Comparison of ENCODE assay signal across 25 mouse cellular contexts in genomic region chr4:101137975-101138374, GRCm38 (mm10).
"Had no signal": no experiment of that assay in that cellular context is flagged by ENCODE, and none has a peak within 500 bp of the region (broad histone marks: within the 10 kb centered on the region; RNA-seq: fewer than 3 reads in every experiment).

No protein-coding gene starts in this region.

- H3K4me2 ChIP-seq: heart, embryonic 11.5 days; heart, embryonic 13.5 days; heart, embryonic 15.5 days; hindbrain, embryonic 13.5 days; hindbrain, embryonic 15.5 days; kidney, embryonic 15.5 days; limb, embryonic 13.5 days; limb, embryonic 15.5 days; liver, embryonic 12.5 days had no signal

- H3K36me3 ChIP-seq: heart, embryonic 15.5 days; hindbrain, embryonic 13.5 days; hindbrain, embryonic 15.5 days; liver, embryonic 12.5 days had no signal

- H3K27ac ChIP-seq: heart, adult 2 months; heart, embryonic 13.5 days; heart, embryonic 15.5 days; hindbrain, embryonic 13.5 days; hindbrain, embryonic 15.5 days; hindbrain, postnatal 0 days; kidney, embryonic 15.5 days; kidney, postnatal 0 days; limb, embryonic 13.5 days; limb, embryonic 15.5 days; liver, embryonic 12.5 days had no signal

- H3K4me1 ChIP-seq: heart, embryonic 13.5 days; heart, embryonic 15.5 days; hindbrain, embryonic 13.5 days; hindbrain, embryonic 15.5 days; kidney, embryonic 15.5 days; liver, embryonic 12.5 days had no signal

- H3K27me3 ChIP-seq: heart, embryonic 13.5 days; heart, embryonic 15.5 days; hindbrain, embryonic 13.5 days; hindbrain, embryonic 15.5 days; kidney, embryonic 15.5 days; limb, embryonic 13.5 days; limb, embryonic 15.5 days; liver, embryonic 12.5 days had no signal

- ATAC-seq: hindbrain, postnatal 0 days; intestine, embryonic 16.5 days; liver, embryonic 12.5 days had no signal

- H3K9ac ChIP-seq: heart, embryonic 13.5 days; heart, embryonic 15.5 days; hindbrain, embryonic 13.5 days; hindbrain, embryonic 15.5 days; kidney, embryonic 15.5 days; limb, embryonic 13.5 days; limb, embryonic 15.5 days; liver, embryonic 12.5 days had no signal

- DNase-seq: gastrocnemius, postnatal 10 days; gastrocnemius, postnatal 25 days; heart, adult 11 months; heart, adult 2 months; heart, postnatal 14 days; heart, postnatal 36 days; kidney, adult 11 months; kidney, adult 2 months; kidney, adult 9 months; kidney, postnatal 14 days; kidney, postnatal 36 days; layer of hippocampus, adult 9-11 months; left cerebral cortex, postnatal 4 days had no signal

- H3K9me3 ChIP-seq: heart, embryonic 13.5 days; heart, embryonic 15.5 days; hindbrain, embryonic 13.5 days; hindbrain, embryonic 15.5 days; kidney, embryonic 15.5 days; limb, embryonic 13.5 days; limb, embryonic 15.5 days; liver, embryonic 12.5 days had no signal

- H3K4me3 ChIP-seq: heart, adult 2 months; heart, embryonic 13.5 days; heart, embryonic 15.5 days; hindbrain, embryonic 13.5 days; hindbrain, embryonic 15.5 days; kidney, embryonic 15.5 days; limb, embryonic 13.5 days; limb, embryonic 15.5 days; liver, embryonic 12.5 days had no signal
